Mouse (Mus musculus) fat pad, adult 2 months (tissue): ENCODE measurements around the gene Tbc1d1.

Experiments
- DNase-seq: peaks from one replicate; pipeline ENCODE4 v3.0.0-alpha.2; 2011; ENCODE audit warnings: low read depth, low spot score; ENCODE audit errors: extremely low read depth

Gene Tbc1d1

DNA sequence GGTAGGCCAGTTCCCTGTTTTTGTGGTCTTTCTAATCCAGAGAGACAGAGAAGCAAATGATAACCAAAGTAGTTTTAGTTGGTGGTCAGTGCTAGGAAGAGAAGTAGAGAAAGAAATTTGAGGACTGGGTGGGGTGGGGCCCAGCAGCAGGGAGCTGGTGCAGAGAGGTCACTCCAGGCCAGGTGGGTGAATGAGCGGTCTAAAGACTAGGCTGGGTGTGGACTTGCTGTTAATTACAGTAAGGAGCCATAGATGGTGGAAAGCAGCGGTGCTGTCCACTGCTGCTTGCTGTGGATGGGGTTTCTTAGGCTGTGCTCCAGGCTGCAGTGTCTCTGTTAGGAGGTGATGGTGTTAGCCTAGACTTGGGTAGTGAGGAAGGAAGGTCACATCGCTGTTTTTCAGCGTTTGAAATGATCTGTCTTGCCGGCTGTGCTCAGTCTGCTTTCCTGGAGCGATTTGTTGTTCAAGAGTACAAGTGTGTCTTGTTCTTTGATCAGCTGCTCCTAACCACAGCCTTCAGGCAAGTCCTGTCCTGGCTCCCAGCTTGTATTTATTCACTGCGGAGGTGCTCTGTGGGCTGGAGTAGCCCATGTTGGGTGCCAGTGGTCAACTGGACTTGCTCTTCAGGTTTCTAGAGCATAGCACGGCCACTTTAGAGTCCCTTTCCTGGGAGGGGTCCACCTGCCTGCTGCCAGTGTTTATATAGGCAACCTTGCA, 78.3 kb downstream of the Tbc1d1 start:
- no peak for DNase-seq

DNA sequence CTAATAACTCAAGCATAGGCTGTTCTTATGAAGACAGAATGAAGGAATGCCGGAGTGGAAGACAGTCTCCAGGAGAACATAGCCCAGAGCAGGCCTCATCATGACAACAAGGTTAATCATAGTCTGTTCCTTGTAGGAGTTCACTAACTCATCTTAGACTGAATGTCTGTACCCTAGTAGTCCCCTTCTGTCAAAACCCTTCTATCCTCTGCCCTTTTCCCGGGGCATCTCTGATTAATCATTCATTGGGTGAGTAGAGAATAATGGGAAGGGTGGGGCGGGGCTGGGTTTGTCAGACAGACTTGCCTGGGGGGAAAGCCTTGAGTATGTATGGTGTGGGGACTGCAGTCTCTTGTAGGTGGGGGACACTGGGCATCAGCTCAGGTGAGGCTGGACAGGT, 79.1 kb downstream of the Tbc1d1 start:
- no peak for DNase-seq

DNA sequence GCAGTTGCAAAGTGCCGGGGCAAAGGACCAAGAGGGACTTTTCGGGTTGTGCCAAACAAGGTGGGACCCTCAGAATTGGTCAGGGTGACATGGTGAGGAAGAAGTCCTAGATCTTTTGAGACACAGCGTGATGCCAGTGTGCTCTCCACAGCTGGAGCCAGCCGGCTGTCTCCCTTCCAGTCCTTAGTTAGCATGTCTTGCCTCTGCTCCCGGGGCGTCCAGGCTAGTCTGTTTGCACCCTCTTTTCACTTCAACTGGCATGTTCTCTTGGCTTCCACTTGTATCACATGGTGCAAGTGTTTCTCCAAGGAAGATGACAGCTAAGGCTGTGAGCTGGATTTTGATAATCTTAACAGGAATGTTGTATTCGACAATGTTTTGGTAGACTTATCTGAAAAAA, 80.5 kb downstream of the Tbc1d1 start:
- no peak for DNase-seq

DNA sequence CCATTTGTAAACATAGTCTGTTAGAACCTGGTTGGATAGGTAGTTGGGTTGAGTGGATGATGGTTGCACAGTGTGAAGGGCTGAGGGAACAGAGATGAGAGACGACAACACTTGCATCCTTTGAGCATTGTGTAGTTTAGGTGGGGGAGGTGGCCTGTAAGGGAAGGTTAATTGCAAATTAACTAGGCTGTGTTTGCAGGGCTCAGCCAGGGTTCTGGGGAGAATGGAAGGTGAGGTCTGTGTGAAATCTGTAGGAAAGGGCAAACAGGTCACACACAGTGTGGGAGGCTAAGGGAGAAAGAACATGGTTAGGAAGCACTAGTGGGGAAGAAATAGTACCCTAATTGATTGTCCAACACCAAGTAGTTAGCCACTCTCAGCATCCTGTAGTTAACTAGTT, 81.2 kb downstream of the Tbc1d1 start:
- DNase-seq = no peak

DNA sequence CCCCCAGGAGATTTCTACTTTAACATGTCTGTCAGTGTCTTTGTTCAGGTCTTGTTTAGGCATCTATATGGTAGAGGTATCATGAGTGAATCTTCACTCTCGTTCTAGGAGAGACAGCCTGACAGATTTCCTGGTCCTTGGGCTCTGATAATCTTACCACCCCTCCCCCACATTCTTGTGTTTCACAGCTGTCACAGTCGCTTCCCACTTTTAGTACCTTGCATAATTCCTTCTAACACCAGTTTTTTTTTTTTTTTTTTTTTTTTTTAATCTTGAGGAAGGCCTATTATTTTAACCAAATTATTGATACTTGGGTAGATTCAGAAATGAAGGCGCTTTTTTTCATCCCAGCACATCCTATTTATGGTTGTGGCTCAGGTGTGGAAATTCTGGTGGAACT, 81.6 kb downstream of the Tbc1d1 start:
- no peak for DNase-seq

DNA sequence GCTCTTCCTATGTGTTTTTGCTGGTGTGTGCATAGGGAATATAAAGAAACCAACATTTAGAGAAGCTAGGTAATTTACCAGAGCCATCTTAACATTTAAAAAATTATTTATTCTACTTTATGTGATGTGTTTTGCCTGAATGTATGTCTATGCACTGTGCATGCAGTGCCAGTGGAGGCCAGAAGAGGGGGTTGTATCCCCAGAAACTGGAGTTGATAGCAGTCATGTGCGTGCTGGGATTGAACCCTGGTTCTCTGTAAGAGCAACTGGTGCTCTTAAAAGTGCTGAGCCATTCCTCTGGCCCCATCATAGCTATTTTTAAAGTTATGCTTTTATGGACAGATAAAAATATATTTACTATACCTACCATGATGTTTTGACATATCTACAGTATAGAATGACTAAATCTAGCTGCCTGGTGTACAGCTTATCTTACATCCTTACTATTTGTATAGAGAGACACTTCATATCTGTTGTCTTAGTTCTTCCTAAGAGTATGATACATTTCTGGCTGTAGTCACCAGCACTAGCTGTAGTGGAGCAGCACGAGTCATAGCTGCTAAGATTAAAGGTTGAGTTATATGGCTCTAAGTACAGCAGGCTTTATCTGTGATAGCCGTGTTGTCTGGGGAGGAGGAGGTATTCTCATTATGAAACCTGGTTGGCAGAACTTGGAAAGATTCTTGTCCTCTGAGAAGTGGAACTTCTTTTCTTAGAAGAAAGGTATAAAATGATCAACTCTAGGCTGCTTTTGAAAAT, 83.0 kb downstream of the Tbc1d1 start:
- DNase-seq = no peak

DNA sequence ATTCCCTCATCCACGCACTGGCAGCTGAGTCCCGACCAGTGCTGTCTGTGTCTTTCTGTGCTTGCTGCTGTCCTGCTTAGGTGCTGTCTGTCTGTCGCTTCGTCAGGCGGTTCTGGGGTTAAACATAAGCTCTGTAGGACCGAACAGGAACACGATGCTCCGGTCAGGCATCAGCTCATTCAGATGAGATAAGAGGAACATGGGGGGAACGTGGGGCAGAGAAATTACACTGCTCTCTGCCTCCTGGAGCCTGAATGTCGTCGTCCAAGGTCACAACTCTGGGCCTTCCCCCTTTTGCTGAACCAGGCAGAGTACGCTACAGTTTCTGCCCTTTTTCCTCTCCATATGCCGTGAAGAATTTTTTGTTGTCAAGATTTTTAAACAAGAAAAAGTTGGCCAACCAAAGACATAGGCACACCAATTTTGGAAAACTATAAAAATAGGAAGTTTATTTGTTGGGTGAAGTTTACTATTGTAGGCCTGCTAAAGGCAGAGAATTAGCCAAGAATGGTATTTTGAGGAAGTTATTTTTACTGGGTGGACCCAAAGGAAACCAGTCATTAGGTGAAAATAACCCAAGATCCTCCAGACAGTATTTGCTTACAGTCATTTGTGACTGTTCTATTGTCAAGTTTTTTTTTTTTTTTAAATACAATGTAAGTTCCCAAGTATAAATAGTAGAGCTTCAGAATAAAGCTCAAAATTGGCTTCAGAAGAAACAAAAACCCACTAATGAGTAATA, 85.0 kb downstream of the Tbc1d1 start:
- DNase-seq = no peak

DNA sequence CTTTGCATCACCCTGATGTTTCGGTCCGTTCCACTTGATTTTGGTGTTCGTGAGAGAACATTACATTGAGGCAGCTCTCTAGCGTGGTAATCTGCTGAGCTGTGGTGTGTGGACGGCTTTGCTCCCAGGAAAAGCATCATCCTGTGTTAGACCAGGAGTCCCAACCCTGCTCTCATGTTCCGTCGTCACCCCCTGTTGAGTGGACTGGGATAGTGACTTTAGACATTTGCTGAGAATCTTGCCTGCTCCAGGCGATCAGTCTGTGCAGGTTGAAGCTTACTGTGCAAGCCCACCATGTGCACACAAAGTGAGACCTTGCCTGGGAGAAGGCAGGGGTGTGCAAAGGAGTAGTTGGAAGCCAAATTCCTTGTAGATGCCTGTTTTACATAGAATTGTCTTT, 85.8 kb downstream of the Tbc1d1 start:
- DNase-seq = no peak

DNA sequence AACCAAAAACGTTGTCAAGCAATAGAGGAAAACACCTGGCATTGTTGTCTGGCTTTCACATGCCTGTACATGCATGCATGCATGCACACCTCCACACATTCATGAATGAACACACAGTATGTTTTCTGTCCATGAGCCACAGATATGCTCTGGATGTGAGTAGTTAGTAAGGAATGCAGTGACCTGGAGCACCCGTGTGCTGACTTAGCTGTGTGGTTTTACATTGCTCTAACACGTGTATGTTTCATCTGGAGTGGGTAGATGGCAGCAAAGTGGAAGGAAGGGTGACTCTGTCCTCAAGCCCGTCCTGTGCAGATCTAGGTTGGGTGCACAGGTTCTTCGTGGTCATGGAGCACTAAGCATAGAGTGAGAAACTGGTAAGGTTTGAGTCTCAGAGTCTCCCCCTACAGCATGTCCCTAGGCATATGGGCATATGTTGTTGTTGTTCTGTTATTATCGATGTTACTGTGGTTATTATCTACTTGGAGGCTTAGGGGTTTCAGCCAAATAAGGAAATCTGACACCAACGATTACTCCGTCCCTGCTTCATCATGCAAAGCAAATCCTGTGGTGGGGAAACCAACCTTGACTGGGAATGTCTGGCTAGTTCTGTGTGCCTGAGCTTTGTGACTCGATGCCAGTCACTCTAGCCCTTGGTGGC, 86.8 kb downstream of the Tbc1d1 start:
- no peak for DNase-seq

DNA sequence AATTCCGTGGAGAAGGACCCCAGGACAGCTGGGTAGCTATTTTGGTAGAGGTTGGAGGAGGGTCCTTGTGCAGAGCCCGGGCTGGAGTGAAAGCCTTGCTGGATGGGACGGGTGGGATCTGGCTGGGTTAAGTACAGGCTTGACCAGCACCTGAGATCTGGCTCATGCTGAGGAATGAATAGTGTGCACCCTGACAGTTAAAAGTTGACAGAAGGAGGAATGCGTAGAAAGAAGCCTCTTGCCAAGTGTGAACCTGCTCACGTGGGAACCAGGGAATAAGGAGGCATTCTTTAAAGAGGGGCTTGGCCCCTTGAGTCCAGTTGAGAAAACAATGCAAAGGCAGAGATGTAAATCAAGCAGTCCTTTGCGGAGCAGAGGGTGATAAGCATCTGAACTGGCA, 87.6 kb downstream of the Tbc1d1 start:
- DNase-seq = no peak

DNA sequence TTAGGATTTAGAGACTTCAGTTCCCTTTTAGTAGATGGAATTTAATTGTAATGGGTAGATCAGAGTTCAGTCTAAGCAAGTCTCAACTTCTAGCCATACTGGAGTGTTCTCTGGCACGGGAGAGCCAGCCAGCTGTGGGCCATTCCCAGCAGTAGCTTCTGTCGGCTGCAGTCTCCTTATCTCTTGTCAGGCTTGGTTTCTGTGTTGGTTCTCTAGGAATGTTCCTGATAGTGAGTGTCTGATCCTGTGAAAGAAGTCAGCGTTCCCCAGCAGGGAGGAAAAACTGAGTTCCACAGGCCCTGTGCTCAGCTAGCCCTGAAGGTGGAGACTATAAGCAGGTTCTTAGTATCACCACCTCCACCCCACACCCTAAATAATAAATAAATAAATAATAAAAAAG, 88.2 kb downstream of the Tbc1d1 start:
- no peak for DNase-seq

DNA sequence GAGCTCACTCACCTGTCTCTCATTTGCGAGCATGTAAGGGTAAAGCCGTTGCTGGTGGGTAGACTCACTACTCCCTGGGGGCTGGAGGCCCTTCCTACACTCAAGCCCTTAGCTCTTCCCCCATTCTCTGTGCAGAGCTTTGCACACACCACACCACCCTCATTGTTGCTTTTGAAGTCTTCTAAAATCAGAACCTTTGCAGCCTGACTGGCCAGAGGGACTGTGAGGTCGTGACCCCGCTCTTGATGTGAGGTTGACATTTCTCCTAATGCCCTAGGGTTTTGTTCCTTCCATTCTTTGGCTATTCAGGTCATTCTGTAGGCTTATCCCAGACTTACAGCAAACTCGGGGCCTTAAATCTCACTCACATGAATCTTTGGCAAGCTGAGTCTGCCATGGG, 88.6 kb downstream of the Tbc1d1 start:
- no peak for DNase-seq

DNA sequence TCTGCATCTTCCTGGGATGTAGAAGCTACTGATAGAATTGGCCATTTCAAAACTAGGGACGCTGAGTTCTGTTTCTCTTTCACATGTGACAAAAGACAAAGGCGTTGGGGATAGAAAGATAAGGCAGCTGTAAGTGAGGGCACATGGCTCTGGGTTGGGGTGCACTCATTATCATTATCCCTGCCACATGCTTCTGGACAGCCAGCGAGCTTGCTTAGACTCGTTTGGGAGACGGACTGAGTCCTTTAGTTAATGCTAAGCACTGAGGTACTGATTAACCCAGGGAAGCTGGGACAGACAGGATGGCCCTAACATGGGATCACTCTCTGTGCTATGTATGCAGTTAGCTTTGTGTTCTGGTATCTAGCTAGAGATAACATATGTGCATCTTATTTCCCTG, 95.3 kb downstream of the Tbc1d1 start:
- no peak for DNase-seq

DNA sequence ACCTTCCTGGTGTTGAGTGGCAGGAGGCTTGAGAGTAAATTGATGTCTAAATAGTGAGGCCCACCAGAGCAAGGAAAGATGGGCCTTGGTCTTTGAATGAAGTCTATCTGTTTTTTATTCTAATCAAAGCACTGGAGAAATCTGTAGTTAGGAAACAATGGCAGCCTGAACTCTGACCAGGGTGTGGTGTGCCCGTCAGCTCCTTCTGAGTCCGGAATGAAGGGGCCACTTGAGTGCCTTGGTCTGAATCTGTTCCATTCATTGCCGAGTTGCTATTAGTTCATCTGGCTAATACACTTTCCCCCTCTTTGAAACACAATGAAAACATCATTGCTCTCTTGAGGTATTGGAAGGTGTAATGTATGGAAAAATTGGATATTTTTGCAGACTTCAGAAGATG, 98.2 kb downstream of the Tbc1d1 start:
- no peak for DNase-seq

DNA sequence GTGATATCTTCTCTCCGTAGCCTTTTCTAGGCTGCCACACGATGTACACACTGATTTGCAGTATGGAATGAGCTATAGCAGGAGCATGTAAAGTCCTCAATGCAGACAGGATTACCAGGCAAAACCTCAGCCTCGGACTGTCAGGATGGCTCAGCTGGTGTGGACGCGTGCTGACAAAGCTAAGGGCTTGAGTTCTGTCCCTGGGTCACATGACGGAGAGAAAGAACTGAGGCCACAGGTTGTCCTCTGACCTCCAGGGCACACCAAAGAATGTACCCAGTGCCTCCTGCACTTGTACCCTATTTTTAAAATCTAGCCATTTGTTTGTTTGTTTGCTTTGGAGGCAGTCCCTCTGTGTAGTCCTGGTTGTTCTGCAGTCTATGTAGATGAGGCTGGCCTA, 98.9 kb downstream of the Tbc1d1 start:
- no peak for DNase-seq

DNA sequence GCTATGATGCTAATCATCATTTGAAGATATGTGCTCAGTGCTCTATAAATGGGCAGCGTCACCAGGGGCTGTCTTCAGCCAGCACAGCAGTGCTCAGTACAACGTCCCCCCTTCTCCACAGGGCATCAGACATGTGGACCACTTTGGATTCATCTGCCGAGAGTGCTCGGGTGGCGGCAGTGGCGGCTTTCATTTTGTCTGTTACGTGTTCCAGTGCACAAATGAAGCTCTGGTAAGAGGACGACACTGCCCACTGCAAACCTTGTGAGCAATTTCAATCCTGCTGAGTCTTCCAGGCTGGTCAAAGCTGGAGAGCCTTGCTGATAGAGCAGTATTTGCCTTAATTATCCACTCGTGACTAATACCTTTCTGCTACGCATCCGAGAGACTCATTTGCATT, 107.2 kb downstream of the Tbc1d1 start:
- DNase-seq = no peak

DNA sequence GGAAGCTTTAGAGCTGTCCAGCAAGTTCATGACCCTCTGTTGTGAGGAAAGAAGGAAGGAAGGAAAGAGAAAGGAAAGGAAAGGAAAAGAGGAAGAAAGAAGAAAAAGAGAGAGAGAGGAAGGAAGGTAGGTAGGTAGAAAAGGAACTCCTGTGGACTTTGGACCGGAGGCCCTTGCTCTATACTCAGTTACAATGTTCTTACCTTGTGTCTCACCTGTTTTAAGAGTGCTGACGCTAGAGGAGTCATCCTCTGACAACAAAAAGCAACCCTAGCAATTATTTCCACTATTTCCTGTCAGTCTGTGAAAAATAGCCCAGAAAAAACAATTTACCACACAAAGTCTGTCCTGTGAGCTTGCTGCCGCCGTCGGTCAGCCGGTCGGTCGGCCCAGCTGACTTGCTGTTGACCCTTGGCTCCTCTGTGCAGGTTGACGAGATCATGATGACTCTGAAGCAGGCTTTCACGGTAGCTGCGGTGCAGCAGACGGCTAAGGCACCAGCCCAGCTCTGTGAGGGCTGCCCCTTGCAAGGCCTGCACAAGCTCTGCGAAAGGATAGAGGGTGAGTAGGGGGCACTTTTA, 107.9 kb downstream of the Tbc1d1 start:
- DNase-seq = no peak

DNA sequence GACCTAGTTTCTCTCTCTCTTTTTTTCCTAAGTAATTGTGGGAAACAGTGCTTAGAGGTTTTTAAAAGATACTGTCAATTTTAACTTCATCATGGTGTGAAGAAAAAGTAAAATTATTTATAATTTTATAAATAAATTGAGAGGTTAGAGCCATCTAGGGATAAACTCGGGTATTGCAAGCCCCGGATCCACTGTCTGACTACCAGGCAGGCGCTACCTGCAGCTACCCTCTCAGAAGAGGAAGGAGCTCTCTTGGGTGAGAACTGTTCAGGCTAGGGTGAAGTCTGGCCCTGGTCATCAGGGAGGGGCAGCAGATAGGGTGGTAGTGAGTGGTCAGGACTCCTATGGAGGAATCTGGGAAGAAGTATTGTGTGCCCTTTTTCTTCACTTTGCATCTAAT, 109.0 kb downstream of the Tbc1d1 start:
- DNase-seq = no peak

DNA sequence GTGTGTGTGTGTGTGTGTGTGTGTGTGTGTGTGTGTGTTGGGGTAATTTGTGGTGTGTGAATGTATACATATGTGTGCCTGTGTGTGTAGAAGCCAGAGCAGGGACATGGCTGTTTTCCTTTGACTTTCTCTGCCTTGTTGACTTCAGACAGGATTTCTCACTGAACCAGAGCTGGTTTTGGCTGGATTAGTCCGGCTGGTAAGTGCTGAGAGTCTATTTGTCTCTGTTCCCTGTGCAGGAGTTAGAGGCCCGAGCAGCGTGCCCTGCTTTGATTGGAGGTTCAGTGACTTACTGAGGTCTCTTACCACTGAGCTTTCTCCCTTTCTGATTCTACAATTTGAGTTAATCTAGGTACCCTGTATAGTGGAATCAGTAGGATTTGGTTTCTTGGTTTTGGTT, 109.8 kb downstream of the Tbc1d1 start:
- no peak for DNase-seq

DNA sequence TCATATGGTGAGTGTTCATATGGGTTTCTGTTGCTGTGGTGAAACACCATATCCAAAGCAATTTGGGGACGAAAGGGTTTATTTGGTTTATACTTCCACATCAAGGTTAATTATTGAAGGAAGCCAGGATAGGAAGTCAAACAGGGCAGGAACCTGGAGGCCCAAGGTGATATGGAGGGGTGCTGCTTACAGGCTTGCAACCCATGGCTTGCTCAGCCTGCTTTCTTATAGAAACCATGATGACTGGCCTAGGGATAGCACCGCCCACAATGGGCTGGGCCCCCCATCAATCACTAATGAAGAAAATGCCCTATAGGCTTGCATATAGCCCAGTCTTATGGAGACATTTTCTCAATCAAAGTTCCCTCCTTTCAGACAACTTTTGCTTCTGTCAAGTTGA, 110.4 kb downstream of the Tbc1d1 start:
- no peak for DNase-seq

DNA sequence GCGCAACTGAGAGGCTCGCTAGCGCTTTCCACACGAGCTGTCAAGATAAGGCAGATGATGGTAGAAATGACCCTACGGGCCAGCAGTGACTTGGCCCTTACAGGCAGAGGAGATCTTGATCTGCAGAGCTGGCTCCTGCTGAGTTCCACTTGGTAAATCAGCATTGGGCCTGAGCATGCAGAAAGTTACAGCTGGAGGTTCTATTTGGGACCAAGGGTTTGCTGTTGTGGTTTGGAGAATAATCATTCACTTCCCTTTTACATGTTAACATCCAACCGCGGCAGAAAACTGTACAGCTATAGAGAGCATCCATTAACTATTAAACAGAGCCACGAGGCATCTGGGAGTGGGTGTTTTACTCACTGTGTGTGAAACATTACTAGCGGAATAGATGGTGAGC, 111.2 kb downstream of the Tbc1d1 start:
- DNase-seq = no peak
